Mouse (Mus musculus): ENCODE results near the gene Aurkaip1. TPM values are rescaled to one million over a fixed set of nuclear protein-coding genes. Genes with fewer than 3 reads are reported as not detected.

The Aurkaip1 gene
- total RNA-seq, 1 experiment from 2014 or later = 160 TPM

DNA sequence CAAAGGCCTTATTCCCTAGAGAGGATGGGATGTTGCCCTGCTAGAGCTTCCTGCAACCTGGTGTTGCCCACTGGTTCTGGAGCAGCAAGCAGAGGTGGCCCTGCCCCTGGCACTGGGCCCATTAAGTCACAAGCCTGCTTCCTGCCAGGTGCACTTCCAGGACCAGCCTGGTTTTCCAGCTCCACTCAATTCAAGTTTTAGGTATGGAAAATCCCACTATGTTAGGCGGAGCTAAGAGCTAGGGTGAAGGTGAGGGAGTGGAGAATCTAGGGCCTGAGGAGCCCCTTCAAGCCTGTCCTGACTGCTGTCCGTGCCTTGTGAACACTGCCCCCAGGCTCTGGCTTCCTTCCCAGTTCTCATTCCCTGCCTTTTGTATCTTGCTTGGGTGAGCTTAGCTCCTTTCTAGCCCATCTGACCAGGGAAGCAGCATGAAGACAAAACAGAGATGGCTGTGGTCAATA lies 20.9 kb downstream of the Aurkaip1 start:
- DNase-seq = no peak

DNA sequence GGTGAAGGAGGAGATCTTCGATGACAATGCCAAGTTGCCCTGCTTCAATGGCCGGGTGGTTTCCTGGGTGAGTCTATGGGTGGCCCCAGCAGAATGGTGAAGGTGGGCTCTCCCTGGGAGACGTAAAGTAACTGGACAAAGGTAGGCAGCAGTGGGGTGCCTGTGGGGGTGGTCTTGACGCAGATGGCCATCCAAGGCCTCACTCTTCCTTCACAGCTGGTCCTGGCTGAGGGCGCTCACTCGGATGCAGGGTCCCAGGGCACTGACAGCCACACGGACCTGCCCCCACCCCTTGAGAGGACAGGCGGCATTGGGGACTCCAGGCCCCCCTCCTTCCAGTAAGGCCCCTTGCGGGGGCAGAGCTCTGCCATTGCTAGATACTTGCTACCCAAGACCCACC lies 22.3 kb downstream of the Aurkaip1 start:
- DNase-seq = no peak

DNA sequence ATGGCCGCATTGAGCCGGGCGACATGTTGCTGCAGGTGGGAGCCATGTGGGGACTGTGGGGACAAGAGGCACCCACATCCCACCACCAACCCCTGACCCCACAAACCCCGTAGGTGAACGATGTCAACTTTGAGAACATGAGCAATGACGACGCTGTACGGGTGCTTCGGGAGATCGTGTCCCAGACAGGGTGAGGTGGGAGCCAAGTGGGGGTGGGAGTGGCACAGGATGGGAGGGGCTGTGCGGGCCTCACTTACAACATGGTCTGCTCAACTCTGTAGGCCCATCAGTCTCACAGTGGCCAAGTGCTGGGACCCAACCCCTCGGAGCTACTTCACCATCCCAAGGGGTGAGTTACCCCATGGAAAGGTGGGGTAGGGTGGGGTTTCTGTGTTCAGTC lies 23.9 kb downstream of the Aurkaip1 start:
- no peak for DNase-seq

DNA sequence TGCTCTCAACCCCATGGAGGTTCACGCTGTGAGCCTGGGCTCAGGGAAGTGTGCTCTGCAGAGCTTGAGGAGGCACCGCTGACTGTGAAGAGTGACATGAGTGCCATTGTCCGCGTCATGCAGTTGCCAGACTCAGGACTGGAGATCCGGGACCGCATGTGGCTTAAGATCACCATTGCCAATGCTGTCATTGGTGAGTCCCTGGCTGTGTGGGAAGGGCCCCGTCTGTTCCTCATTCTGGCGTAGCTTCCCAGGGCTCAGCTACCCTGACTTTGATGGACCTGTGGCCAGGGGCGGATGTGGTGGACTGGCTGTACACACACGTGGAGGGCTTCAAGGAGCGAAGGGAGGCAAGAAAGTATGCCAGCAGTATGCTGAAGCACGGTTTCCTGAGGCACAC lies 25.0 kb downstream of the Aurkaip1 start:
- DNase-seq = no peak

DNA sequence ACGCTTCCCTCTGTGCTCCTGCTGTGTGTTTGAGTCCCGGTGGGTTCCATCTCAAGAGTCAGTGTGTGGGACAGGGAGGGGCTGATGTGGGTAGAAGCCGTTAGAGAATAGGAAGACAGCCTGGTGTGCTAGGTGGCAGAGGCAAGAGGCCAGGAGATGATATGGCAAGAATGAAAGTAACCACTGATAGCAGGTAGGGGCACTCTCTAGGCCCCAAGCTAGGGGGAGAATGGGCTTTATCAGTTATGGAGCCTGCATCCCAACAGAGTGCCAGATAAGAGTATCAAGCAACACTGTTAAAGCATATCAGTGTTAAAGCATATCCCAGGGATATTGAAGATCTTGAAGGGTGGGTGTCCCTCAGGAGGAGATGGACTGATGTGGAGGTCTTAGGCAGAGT lies 25.8 kb downstream of the Aurkaip1 start:
- DNase-seq = no peak

DNA sequence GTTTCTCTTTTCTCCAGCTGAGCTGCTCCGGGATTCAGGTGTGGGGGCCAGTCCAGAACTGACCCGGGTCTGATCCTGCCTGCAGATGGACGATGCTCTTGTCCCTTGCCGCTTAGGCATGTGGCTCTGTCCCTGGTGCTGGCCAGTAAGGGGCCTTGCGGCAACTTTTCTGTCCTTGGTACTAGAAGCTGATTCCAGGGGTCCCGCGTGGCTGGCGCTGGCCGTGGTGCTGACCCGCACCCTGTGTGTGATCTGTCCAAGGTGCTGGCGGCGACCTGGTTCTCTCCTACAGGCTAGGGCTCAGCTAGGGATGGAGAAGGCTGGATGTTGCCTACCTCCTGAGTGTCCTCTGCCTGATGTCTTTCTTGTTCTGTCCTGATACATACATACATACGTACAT lies 28.2 kb downstream of the Aurkaip1 start:
- peak; percentile 58 for DNase-seq

DNA sequence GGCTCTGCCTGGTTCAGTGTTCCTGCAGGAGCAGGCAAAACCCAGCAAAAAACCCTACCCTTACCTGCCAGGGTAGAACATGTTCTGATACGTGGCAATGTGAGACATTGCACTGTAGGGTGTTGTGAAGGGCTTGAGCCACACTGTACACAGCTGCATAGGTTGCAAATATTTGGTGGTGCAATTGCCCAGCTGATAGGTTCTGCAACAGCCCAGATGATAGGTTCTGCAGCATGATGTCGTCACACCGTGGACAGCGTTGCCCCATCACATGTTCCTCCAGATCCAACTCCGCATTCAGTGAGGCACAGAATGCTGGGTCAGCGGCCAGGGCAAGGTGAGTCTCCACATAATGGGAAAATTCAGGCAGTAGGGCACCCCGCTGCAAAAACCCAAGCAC lies 30.7 kb downstream of the Aurkaip1 start:
- DNase-seq = no peak

DNA sequence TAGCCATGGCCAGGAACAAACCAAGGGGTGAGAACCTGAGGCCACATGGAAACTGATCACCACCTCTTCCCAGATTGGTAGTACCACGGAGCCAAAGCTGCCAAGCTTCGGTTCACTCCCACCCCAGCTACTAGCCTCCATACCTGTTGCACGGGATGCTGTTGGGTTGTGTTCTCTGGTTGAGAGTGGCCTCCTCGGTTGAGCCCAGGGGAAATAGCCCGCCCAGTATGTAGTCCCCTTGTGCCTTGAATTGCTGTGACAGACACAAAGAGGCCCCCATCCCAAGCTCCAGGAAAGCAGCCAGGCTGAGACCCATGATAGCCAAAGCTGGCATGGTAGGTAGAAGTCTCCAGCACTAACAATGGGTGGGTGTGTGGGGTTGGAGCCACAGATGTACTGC lies 31.9 kb downstream of the Aurkaip1 start, which contains the start of gene Tas1r3:
Gene Tas1r3, minus strand, starts transcription at position 362 of the 400 bp plus-strand sequence.
- DNase-seq = no peak

DNA sequence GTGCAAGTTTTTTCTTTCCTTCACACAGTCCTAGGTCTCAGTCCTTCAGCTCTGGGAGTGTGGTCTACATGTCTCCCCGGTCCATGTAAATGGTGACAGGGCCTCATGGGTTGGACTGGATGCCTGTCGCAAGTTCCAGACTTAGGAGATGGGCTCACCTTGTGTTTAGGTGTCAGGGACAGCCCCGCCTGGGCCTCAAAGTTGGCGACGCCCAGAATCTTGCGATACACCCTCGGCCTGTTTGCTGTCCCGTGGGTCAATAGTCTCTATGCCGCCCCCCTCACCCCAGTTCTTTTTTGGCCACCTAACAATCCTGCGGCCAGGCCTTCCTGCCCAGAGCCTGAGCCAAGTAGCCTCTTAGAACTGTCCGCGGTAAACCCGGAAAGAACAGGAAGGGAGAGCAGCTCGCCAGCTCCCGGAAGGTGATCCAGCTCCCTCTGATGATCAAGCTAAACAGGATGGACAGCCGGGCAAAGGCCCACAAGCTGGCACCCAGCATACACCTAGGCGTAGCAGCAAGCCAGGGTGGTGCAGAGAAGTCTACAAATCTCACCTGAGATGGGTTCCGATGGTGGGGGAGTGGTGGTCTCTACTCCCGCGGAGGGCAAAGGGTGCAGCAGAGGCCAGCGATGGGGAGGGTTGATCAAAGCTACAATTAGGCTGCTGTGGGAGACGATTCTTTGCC lies 37.7 kb downstream of the Aurkaip1 start:
- DNase-seq = no peak

DNA sequence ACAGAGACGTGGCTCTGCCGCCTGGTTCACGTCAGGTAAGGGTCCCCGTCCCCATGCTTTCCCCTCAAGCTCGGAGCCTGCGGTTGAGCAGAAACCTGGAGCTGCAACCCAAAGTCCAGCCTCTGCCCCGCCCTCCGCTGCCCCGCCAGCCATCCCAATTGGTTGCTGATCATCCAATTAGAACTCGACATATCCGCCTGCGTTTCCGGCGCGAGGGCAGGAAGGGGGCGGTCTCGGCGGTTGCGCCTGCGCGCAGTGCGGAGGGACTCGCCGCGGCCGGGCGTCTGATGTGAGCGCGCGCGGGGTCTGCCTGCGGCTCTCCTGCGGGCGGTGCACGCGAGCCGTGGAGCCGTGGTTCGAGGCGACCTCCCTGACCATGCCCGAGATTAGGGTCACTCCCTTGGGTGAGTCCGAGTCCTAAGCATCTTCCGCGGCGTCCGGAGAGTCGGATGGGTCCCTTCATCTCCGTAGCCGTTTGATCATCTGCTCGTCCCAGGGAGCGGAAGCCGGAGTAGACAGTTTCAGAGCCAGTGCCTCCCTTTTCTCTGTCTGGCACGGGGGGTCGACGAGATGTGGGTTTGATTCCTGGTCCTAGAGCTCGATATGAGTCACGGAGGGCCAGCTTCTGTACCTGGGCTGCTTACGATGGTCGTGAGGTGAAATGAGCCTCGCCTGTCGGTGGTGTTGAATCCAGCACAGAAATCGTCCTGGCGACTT lies 38.4 kb downstream of the Aurkaip1 start, which contains the start of the genes Cptp and Ints11:
Gene Cptp, minus strand, starts transcription at position 124 of the 717 bp plus-strand sequence.
Gene Ints11, plus strand, starts transcription at position 230 of the 717 bp plus-strand sequence.
- peak; percentile 98 for DNase-seq

DNA sequence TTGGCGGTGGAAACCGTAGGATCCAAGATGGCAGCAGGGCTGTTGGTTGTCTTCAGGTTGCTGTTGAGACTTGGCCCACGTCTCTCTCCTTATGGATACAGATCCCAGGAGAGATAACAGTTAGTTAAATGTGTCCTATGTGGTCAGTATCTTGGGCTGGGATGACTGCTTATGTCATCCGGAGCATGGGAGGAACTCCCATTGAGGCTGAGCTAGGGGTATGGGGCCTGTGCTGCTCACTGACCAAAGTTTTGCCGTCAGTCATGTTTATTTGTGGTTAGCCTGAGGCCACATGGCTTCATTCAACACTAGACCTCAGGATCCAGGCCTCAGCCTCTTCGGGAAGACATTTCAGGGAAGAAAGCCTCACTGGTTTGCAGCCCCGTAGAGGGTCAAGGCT lies 40.3 kb downstream of the Aurkaip1 start:
- DNase-seq = no peak

Small RNA genes lying within 50 kb of the gene (microRNA-seq; reads per million reads assigned to microRNA genes)
- 0 reads per million in 2 experiments for gene Gm27743

Other genes starting within 250 kb of the Aurkaip1 start
- 36.8 and 52.0 TPM in 2 replicates for gene Slc35e2, start 229.9 kb upstream of the Aurkaip1 start, total RNA-seq (2021)
- gene Cdk11b, start 206.4 kb upstream of the Aurkaip1 start, total RNA-seq (2021) = 50.9 and 68.4 TPM in 2 replicates
- gene Gm10563, start 185.9 kb upstream of the Aurkaip1 start, total RNA-seq (2021) = not detected in 2 replicates
- gene Mmp23, start 177.9 kb upstream of the Aurkaip1 start, total RNA-seq (2021) = 3.7 and 4.2 TPM in 2 replicates
- gene Mib2, start 162.1 kb upstream of the Aurkaip1 start, total RNA-seq (2021) = 47.0 and 60.2 TPM in 2 replicates
- gene Fndc10, start 136.9 kb upstream of the Aurkaip1 start, total RNA-seq (2021) = 50.8 and 67.4 TPM in 2 replicates
- 100 and 123 TPM in 2 replicates for gene Ssu72, start 126.5 kb upstream of the Aurkaip1 start, total RNA-seq (2021)
- 0.86 and 1.6 TPM in 2 replicates for gene Tmem240, start 96.5 kb upstream of the Aurkaip1 start, total RNA-seq (2021)
- 91.0 and 98.7 TPM in 2 replicates for gene Atad3a, start 70.2 kb upstream of the Aurkaip1 start, total RNA-seq (2021)
- 2.6 and 3.7 TPM in 2 replicates for gene Vwa1, start 56.6 kb upstream of the Aurkaip1 start, total RNA-seq (2021)
- gene Tmem88b, start 45.4 kb upstream of the Aurkaip1 start, total RNA-seq (2021) = 0.79 and 1.2 TPM in 2 replicates
- not detected in 2 replicates for gene Ankrd65, start 40.8 kb upstream of the Aurkaip1 start, total RNA-seq (2021)
- 126 and 163 TPM in 2 replicates for gene Mrpl20, start 28.4 kb upstream of the Aurkaip1 start, total RNA-seq (2021)
- gene Ccnl2, start 18.8 kb upstream of the Aurkaip1 start, total RNA-seq (2021) = 150 and 170 TPM in 2 replicates
- 38.1 and 50.3 TPM in 2 replicates for gene Mxra8, start 8.4 kb downstream of the Aurkaip1 start, total RNA-seq (2021)
- gene Dvl1, start 16.1 kb downstream of the Aurkaip1 start, total RNA-seq (2021) = 63.2 and 64.6 TPM in 2 replicates
- 0.52 and 0.55 TPM in 2 replicates for gene Tas1r3, start 32.1 kb downstream of the Aurkaip1 start, total RNA-seq (2021)
- 13.8 and 23.0 TPM in 2 replicates for gene Cptp, start 38.2 kb downstream of the Aurkaip1 start, total RNA-seq (2021)
- 32.4 and 36.9 TPM in 2 replicates for gene Ints11, start 38.3 kb downstream of the Aurkaip1 start, total RNA-seq (2021)
- 36.3 and 38.8 TPM in 2 replicates for gene Pusl1, start 60.5 kb downstream of the Aurkaip1 start, total RNA-seq (2021)
- 23.6 and 27.1 TPM in 2 replicates for gene Acap3, start 60.5 kb downstream of the Aurkaip1 start, total RNA-seq (2021)
- gene Ube2j2, start 112.6 kb downstream of the Aurkaip1 start, total RNA-seq (2021) = 71.7 and 76.6 TPM in 2 replicates
- gene C1qtnf12, start 131.0 kb downstream of the Aurkaip1 start, total RNA-seq (2021) = 70.6 and 77.9 TPM in 2 replicates
- 6.6 and 9.7 TPM in 2 replicates for gene B3galt6, start 161.4 kb downstream of the Aurkaip1 start, total RNA-seq (2021)
- 248 and 275 TPM in 2 replicates for gene Sdf4, start 161.6 kb downstream of the Aurkaip1 start, total RNA-seq (2021)
- 1.5 TPM in 1 of 2 replicates, not detected in the other for gene Tnfrsf4, start 182.6 kb downstream of the Aurkaip1 start, total RNA-seq (2021)
- not detected in 2 replicates for gene Tnfrsf18, start 194.9 kb downstream of the Aurkaip1 start, total RNA-seq (2021)
- gene Ttll10, start 228.1 kb downstream of the Aurkaip1 start, total RNA-seq (2021) = 0.61 TPM in 1 of 2 replicates, not detected in the other

All from adrenal gland, postnatal 25 days (tissue).